28 mouse cellular contexts compared by ENCODE assay signal in the genomic region with DNA sequence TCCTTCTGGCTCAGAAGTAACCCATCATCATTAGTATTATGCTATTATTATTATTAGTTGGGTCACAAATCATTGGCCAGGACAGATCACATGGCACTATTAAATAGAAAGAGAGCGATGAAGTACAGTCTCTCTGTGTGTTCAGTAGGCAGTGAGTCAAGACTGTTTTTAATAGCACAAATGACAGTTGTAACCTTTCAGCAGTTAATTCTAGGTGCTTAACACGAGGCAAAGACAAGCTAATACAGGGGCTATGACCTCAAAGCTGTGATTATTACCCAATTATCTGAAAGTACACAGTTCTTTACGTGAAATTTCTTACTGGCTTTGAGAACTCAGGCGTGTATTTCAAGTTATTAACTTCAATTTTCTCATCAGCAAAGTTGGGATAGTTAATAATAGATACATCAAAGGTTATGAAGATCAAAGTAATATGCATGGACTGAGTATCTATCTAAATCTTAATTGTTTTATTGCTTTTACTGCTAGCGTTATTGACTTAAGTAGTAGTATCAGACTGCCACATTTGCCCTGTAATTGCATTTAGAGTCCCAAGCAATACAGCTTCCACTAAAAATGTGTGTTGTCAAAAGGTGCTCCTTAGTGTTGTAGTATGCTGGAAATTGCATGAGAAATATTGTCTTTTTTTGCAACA. TPM values are rescaled to one million over a fixed set of nuclear protein-coding genes. Genes with fewer than 3 reads are reported as not detected.
DNase-seq lines count a peak whose midpoint lies in the region; ATAC-seq and TF ChIP-seq lines count a peak whose summit lies in the region.
"Had no signal": no experiment of that assay in that cellular context is flagged by ENCODE, and none has a peak within 500 bp of the region (broad histone marks: within the 10 kb centered on the region; RNA-seq: fewer than 3 reads in every experiment).

No protein-coding gene starts in this region.

- no peak overlapping the region for H3K4me3 ChIP-seq in intestine, embryonic 15.5 days (replicated peaks)
- H3K4me3 ChIP-seq in intestine, postnatal 0 days (ENCODE audit: low read depth, low read length): no peak overlapping the region
- no peak overlapping the region for H3K4me3 ChIP-seq in layer of hippocampus, adult 2 months
- H3K4me3 ChIP-seq: embryonic facial prominence, embryonic 13.5 days; embryonic facial prominence, embryonic 15.5 days; erythroblast, embryonic 14.5 days; forebrain, embryonic 10.5 days; forebrain, embryonic 12.5 days had no signal

- H3K9me3 ChIP-seq in intestine, embryonic 15.5 days: no peaks in the 10 kb centered on the region
- no peaks in the 10 kb centered on the region for H3K9me3 ChIP-seq in intestine, postnatal 0 days (ENCODE audit: control insufficient read depth)
- H3K9me3 ChIP-seq: embryonic facial prominence, embryonic 13.5 days; embryonic facial prominence, embryonic 15.5 days; forebrain, embryonic 10.5 days; forebrain, embryonic 12.5 days had no signal

- DNase-seq in brain, adult 2 months (ENCODE audit: low read depth, low spot score): peak; percentile 16
- no peak for DNase-seq in thymus, postnatal 36 days
- DNase-seq in layer of hippocampus, adult 2 months (ENCODE audit: low spot score in 2 of 2): no peak
- DNase-seq: adrenal gland, adult 8-10 months; adrenal gland, postnatal 14 days; adrenal gland, postnatal 36 days; B cell, adult 2 months; cerebellum, adult 11 months; cerebellum, adult 18-20 months; cerebellum, adult 8-10 months; cerebellum, adult 9-11 months; cerebellum, postnatal 14 days; cerebellum, postnatal 36 days; embryo, embryonic 11 days had no signal

- no peaks in the 10 kb centered on the region for H3K4me1 ChIP-seq in intestine, embryonic 15.5 days (replicated peaks)
- no peaks in the 10 kb centered on the region for H3K4me1 ChIP-seq in intestine, postnatal 0 days (replicated peaks; ENCODE audit: control insufficient read depth, insufficient read depth, low read length)
- H3K4me1 ChIP-seq: embryonic facial prominence, embryonic 13.5 days had no signal

- no peak overlapping the region for H3K9ac ChIP-seq in intestine, embryonic 15.5 days
- H3K9ac ChIP-seq in intestine, postnatal 0 days (ENCODE audit: low read depth, low read length): no peak overlapping the region
- H3K9ac ChIP-seq: embryonic facial prominence, embryonic 13.5 days; embryonic facial prominence, embryonic 15.5 days; forebrain, embryonic 12.5 days had no signal

- TF ChIP-seq CTCF in intestine, postnatal 0 days (IDR thresholded peaks at IDR 0.05; ENCODE audit: low read depth): no peak
- TF ChIP-seq CTCF in layer of hippocampus, adult 2 months (conservative IDR thresholded peaks at IDR 0.05): no peak

- ATAC-seq in intestine, embryonic 15.5 days: peak; percentile 56
- ATAC-seq in intestine, postnatal 0 days: peak; percentile 26
- ATAC-seq: activated CD4-positive, CD25-positive, alpha-beta regulatory T cell, adult 4 months; CD4-positive, CD25-positive, alpha-beta regulatory T cell, adult 4 months; forebrain, embryonic 14.5 days; forebrain, embryonic 16.5 days; Patski had no signal

- no peaks in the 10 kb centered on the region for H3K27me3 ChIP-seq in intestine, embryonic 15.5 days (replicated peaks)
- no peaks in the 10 kb centered on the region for H3K27me3 ChIP-seq in intestine, postnatal 0 days (replicated peaks; ENCODE audit: control insufficient read depth, insufficient read depth, low read length)
- H3K27me3 ChIP-seq: CH12.LX; embryonic facial prominence, embryonic 13.5 days; embryonic facial prominence, embryonic 15.5 days; forebrain, embryonic 12.5 days; Patski had no signal

- no peaks in the 10 kb centered on the region for H3K36me3 ChIP-seq in intestine, embryonic 15.5 days
- H3K36me3 ChIP-seq in intestine, postnatal 0 days (ENCODE audit: control insufficient read depth, insufficient read depth): no peaks in the 10 kb centered on the region
- H3K36me3 ChIP-seq: embryonic facial prominence, embryonic 13.5 days; embryonic facial prominence, embryonic 15.5 days; forebrain, embryonic 10.5 days; forebrain, embryonic 12.5 days; G1E had no signal

- no peak overlapping the region for H3K4me2 ChIP-seq in intestine, embryonic 15.5 days (replicated peaks)
- no peak overlapping the region for H3K4me2 ChIP-seq in intestine, postnatal 0 days (replicated peaks; ENCODE audit: low read depth)
- H3K4me2 ChIP-seq: embryonic facial prominence, embryonic 13.5 days; embryonic facial prominence, embryonic 15.5 days; forebrain, embryonic 12.5 days had no signal

- H3K27ac ChIP-seq in intestine, embryonic 15.5 days: no peak overlapping the region
- H3K27ac ChIP-seq in intestine, postnatal 0 days (ENCODE audit: low read depth, low read length): no peak overlapping the region
- H3K27ac ChIP-seq in layer of hippocampus, adult 2 months: no peak overlapping the region
- H3K27ac ChIP-seq: embryonic facial prominence, embryonic 13.5 days; embryonic facial prominence, embryonic 15.5 days; forebrain, embryonic 10.5 days; forebrain, embryonic 12.5 days had no signal

- WGBS in intestine, embryonic 15.5 days: 53% methylated on average over 5 of the region's 5 CpGs
- 25% methylated on average over 5 of the region's 5 CpGs for WGBS in intestine, postnatal 0 days

RNA-seq across cellular contexts. Expression of gene Snx7, which starts 4.6 kb away (rescaled TPM):
- 75.0 and 81.1 TPM in 2 replicates for polyA plus RNA-seq in intestine, embryonic 15.5 days (2015; fragmentation: Nextera tagmentation; extraction: Ambion mirVana)
- 90.1 and 96.5 TPM in 2 replicates for polyA plus RNA-seq in intestine, postnatal 0 days (2015; fragmentation: Nextera tagmentation; extraction: Ambion mirVana)
- total RNA-seq in layer of hippocampus, adult 2 months (2021): 10 to 100 TPM; 16.5 to 16.7 TPM
- total RNA-seq: CH12.LX had no signal
- polyA plus RNA-seq: activated CD4-positive, CD25-positive, alpha-beta regulatory T cell, adult 4 months; G1E had no signal
